Mouse (Mus musculus): ENCODE measurements around the gene Rapgef2. TPM values are rescaled to one million over a fixed set of nuclear protein-coding genes. Genes with fewer than 3 reads are reported as not detected.

Rapgef2 gene
- total RNA-seq, 2 experiments from 2014 or later = 40.2 to 51.6 TPM

Other genes with a start within 250 kb of the Rapgef2 start
- gene Gm17359, start 50.1 kb upstream of the Rapgef2 start, total RNA-seq (2021) = not detected